Mouse (Mus musculus) granulocyte monocyte progenitor cell, adult 5-6 weeks (primary cell): Measurements from ENCODE around the gene Slx4ip. TPM values are rescaled to one million over a fixed set of nuclear protein-coding genes. Genes with fewer than 3 reads are reported as not detected.

Experiments
- total RNA-seq, 2 experiments: library from RNA; stranded (forward) in 1 of 2; stranded (reverse) in 1 of 2; fragments of 200-712, 200-1000 nt in 1 of 2; fragments of >200 nt in 1 of 2; fragmentation: Nextera tagmentation in 1 of 2; gene quantifications; 2 replicates each; pipeline ENCODE4 v1.2.3; 2014 to 2017

Slx4ip gene
- total RNA-seq, 2 experiments from 2014 or later = 3.9 to 7.7 TPM

Other genes starting within 250 kb of the Slx4ip start
- not detected in 2 replicates for gene Snap25, start 177.8 kb upstream of the Slx4ip start, total RNA-seq (2014; fragmentation: Nextera tagmentation)
- gene Snap25, start 177.8 kb upstream of the Slx4ip start, total RNA-seq (2017) = not detected in 2 replicates
- 19.3 and 63.7 TPM in 2 replicates for gene AL731706.2, start 5.5 kb upstream of the Slx4ip start, total RNA-seq (2014; fragmentation: Nextera tagmentation)
- not detected in 2 replicates for gene AL731706.2, start 5.5 kb upstream of the Slx4ip start, total RNA-seq (2017)
- gene AL731706.1, start 171 bp downstream of the Slx4ip start, total RNA-seq (2014; fragmentation: Nextera tagmentation) = 9.9 and 10.1 TPM in 2 replicates
- gene AL731706.1, start 171 bp downstream of the Slx4ip start, total RNA-seq (2017) = 11.8 and 27.1 TPM in 2 replicates
- gene Mkks, start 171 bp downstream of the Slx4ip start, total RNA-seq (2014; fragmentation: Nextera tagmentation) = 17.4 and 18.0 TPM in 2 replicates
- 8.0 and 10.8 TPM in 2 replicates for gene Mkks, start 171 bp downstream of the Slx4ip start, total RNA-seq (2017)
- gene Jag1, start 225.4 kb downstream of the Slx4ip start, total RNA-seq (2014; fragmentation: Nextera tagmentation) = 0.13 TPM in 1 of 2 replicates, not detected in the other
- gene Jag1, start 225.4 kb downstream of the Slx4ip start, total RNA-seq (2017) = 0.26 and 0.41 TPM in 2 replicates